Mouse (Mus musculus): Measurements from ENCODE around the gene Hist1h4c. TPM values are rescaled to one million over a fixed set of nuclear protein-coding genes. Genes with fewer than 3 reads are reported as not detected.
"Not testable (repeated sequence)": the region's sequence is repeated elsewhere in the genome, so short reads cannot be mapped to it uniquely, and the experiment has no call there.

The Hist1h4c gene
- polyA plus RNA-seq, 1 experiment: 2.1 TPM

- H3K4me3 ChIP-seq (ENCODE audit: insufficient read depth, low read depth, low read length): peak overlapping the region; percentile 85
These were observed 11.6 kb upstream of the Hist1h4c start for GRCm38 (mm10) chr13:23709714-23710373.

DNA sequence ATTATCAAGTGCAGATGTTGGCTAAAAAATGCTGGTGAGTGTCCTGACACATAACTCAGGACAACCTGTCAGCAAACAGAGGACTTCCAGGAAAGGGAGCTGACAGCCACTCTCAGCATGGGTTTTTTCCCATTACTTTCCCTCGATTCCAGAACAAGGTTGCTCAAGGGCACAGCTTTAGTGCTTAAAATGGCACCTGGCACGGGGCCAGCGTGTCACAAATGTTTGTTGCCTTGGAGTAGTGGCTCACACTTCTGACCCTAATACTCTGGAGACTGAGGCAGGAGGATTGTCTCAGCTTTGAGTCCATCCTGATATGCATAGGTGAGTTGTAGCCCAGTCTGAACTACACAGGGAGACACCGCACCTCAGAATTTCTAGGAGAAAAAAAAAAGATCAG, 10.4 kb upstream of the Hist1h4c start:
- Histone ChIP-seq H3K4me1 (ENCODE audit: control insufficient read depth, insufficient read depth, insufficient read length, low read length) (peaks cover 7% of the 10 kb centered on the region), H3K27ac (replicated peaks; ENCODE audit: low read depth, low read length) (peak overlapping the region; percentile 43; the same call in 1 of the 2 replicates), H3K4me3 (ENCODE audit: insufficient read depth, low read depth, low read length) (no peak overlapping the region)

More at GRCm38 (mm10) chr13:23709714-23710373, 11.6 kb upstream of the Hist1h4c start:
- Histone ChIP-seq H3K4me1 (ENCODE audit: control insufficient read depth, insufficient read depth, insufficient read length, low read length) (peaks cover 7% of the 10 kb centered on the region), H3K27ac (replicated peaks; ENCODE audit: low read depth, low read length) (peak overlapping the region; percentile 89)

DNA sequence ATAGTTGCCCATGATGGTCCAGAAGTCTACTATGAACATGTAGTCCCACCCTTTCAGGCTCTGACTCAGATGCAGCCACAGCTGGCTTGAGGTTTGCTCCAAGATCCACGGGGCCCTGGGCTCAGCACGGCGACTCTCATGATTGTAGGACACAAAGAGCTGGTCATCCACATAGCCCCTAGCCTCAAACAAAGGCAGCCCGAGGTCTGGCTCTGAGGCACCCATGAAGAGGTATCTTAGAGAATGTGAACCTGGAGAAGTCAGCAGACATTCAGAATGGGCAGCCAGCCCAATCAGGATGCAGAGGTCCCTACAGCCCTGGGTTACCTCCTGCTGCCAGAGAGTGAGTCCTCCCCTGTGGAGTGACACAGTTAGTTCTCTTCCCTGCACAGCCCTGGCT, 9.8 kb upstream of the Hist1h4c start:
- no peak overlapping the region for H3K4me3 ChIP-seq (ENCODE audit: insufficient read depth, low read depth, low read length)
- peaks cover 7% of the 10 kb centered on the region for H3K4me1 ChIP-seq (ENCODE audit: control insufficient read depth, insufficient read depth, insufficient read length, low read length)
- H3K27ac ChIP-seq (replicated peaks; ENCODE audit: low read depth, low read length): no peak overlapping the region

DNA sequence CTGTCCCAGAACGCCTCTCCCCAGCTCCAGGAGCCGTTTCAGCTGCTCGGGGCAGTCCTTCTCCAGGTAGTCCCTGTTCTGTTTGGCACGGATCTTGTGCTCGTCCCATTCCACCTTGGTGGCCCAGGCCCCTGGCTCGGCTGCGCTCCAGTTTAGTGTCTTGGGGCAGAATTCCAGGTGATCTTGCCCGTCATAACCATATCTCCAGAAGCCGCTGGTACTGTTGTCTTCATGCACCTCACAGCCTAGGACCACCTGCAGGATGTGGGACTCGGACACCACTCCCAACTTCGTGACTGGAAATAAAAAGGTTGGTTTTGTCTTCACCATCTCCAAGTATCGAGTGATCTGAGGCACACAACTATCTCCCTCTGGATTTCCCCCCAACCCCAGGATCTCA, 8.5 kb upstream of the Hist1h4c start:
- Histone ChIP-seq H3K4me1 (ENCODE audit: control insufficient read depth, insufficient read depth, insufficient read length, low read length) (peaks cover 7% of the 10 kb centered on the region), H3K27ac (replicated peaks; ENCODE audit: low read depth, low read length) (no peak overlapping the region), H3K4me3 (ENCODE audit: insufficient read depth, low read depth, low read length) (no peak overlapping the region)

- H3K27ac ChIP-seq (replicated peaks; ENCODE audit: low read depth, low read length): peak overlapping the region; percentile 29; the same call in 1 of the 2 replicates
- no peak overlapping the region for H3K4me3 ChIP-seq (ENCODE audit: insufficient read depth, low read depth, low read length)
- peaks cover 7% of the 10 kb centered on the region for H3K4me1 ChIP-seq (ENCODE audit: control insufficient read depth, insufficient read depth, insufficient read length, low read length)
These were observed 7.6 kb upstream of the Hist1h4c start for GRCm38 (mm10) chr13:23705751-23706356.

DNA sequence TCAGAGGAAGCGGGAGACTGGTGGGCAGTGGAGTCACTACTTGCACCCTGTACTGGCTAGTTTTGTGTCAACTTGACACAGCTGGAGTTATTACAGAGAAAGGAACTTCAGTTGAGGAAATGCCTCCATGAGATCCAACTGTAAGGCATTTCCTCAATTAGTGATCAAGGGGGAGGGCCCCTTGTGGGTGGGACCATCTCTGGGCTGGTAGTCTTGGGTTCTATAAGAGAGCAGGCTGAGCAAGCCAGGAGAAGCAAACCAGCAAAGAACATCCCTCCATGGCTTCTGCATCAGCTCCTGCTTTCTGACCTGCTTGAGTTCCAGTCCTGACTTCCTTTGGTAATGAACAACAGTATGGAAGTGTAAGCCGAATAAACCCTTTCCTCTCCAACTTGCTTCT, 4.5 kb upstream of the Hist1h4c start:
- H3K27ac ChIP-seq (replicated peaks; ENCODE audit: low read depth, low read length): 0 out of 2 replicates have a peak overlapping the region, but pooled peaks have one; percentile 25
- H3K4me3 ChIP-seq (ENCODE audit: insufficient read depth, low read depth, low read length); H3K4me1 ChIP-seq (ENCODE audit: control insufficient read depth, insufficient read depth, insufficient read length, low read length): not testable (repeated sequence)

DNA sequence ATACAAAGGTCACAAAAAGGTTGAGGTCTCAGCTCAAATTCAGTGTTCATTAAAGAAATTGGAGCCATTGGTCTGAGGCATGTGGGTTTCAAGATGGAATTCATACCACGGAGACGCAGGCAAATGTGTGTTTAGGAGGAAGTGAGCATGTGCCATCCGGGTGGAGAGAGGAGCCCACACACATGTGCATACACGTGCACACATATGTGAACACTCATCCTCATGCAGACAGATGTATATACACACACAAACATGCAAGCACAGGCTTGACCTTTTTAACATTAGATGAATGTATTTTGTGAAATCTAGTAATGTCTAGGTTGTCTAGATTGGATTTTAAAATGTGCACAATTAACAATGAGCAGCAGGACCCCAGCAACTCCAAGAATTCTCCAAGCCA, 4.0 kb upstream of the Hist1h4c start:
- Histone ChIP-seq H3K4me1 (ENCODE audit: control insufficient read depth, insufficient read depth, insufficient read length, low read length) (0 out of 2 replicates have a peak, but pooled peaks cover 2% of the 10 kb centered on the region), H3K4me3 (ENCODE audit: insufficient read depth, low read depth, low read length) (no peak overlapping the region), H3K27ac (replicated peaks; ENCODE audit: low read depth, low read length) (0 out of 2 replicates have a peak overlapping the region, but pooled peaks have one; percentile 25)

DNA sequence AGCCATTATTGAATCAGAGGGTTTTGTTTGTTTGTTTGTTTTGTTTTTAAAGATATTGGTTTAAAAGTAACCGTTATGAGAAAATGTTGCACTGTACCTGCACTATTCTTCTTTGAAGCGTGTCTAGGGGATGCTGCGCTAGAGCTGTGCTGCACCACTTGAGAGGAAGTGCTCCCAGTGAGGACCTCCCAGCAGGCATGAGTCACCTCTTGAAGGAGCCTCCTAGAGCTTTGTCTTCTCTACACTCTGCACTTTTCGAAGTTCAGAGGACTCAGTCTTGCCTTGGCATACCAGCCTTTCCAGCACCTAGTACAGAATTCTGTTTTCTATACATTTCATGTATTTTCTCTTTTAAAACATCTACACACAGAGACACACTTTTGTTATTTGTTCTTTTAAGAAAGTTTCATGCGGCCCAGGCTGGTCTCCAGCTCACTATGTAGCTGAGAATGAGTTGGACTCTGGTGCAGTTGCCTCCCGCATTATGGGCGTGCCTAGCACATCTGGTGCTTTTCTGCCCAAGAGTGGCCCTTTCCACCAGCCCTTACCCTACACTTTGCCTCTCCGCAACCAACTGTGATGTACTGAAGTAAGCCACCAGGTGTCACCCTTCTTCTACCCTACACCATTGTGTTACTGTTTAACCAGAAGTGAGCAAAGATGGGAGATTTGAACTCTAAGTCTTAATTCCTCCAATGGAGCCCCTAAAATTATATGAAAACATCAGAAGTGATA, 2.7 kb upstream of the Hist1h4c start:
- no peak overlapping the region for H3K27ac ChIP-seq (replicated peaks; ENCODE audit: low read depth, low read length)

GRCm38 (mm10) chr13:23699767-23700166, 1.5 kb upstream of the Hist1h4c start:
- H3K4me3 ChIP-seq (ENCODE audit: insufficient read depth, low read depth, low read length): no peak overlapping the region
- no peaks in the 10 kb centered on the region for H3K4me1 ChIP-seq (ENCODE audit: control insufficient read depth, insufficient read depth, insufficient read length, low read length)
- H3K27ac ChIP-seq (replicated peaks; ENCODE audit: low read depth, low read length): no peak overlapping the region

More for the DNA sequence above, 2.7 kb upstream of the Hist1h4c start:
- Histone ChIP-seq H3K4me1 (ENCODE audit: control insufficient read depth, insufficient read depth, insufficient read length, low read length) (0 out of 2 replicates have a peak, but pooled peaks cover 2% of the 10 kb centered on the region), H3K4me3 (ENCODE audit: insufficient read depth, low read depth, low read length) (no peak overlapping the region)

GRCm38 (mm10) chr13:23698996-23699395, 742 bp upstream of the Hist1h4c start:
- Histone ChIP-seq H3K27ac (replicated peaks; ENCODE audit: low read depth, low read length) (no peak overlapping the region), H3K4me1 (ENCODE audit: control insufficient read depth, insufficient read depth, insufficient read length, low read length) (no peaks in the 10 kb centered on the region), H3K4me3 (ENCODE audit: insufficient read depth, low read depth, low read length) (no peak overlapping the region)

DNA sequence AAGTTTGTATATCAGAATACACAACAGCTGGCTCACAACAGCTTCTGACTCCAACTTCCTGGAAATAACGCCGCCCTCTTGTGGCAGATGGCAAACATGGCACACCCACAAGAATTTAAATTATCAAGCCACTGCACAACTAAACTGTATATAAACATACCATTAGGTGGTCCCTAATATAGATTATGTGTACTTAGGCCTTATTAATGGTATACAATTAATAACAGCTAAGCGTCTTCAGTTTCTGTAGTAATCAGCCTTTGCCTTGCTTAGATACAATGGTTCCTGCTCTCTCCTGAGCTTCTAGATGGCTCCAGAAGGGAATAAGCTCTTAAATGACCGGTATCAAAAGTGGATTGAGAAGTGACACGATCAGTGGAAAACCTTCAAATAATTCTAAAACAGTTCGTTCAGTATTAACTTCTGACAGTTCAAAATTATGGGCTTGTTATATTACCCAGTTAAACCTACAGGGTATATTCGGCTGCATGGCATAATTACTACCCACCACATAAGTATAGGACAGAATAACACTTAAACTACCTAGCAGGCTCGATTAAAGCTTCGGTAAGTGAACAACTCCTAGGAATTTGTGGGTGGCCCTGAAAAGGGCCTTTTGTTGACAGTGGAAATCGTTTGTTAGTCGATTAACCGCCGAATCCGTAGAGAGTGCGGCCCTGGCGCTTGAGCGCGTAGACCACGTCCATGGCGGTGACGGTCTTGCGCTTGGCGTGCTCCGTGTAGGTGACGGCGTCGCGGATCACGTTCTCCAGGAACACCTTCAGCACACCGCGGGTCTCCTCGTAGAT, 559 bp downstream of the Hist1h4c start:
- peak overlapping the region; percentile 16; the same call in 1 of the 2 replicates for H3K27ac ChIP-seq (replicated peaks; ENCODE audit: low read depth, low read length)
- H3K4me3 ChIP-seq (ENCODE audit: insufficient read depth, low read depth, low read length): peak overlapping the region; percentile 50
- H3K4me1 ChIP-seq (ENCODE audit: control insufficient read depth, insufficient read depth, insufficient read length, low read length): no peaks in the 10 kb centered on the region

DNA sequence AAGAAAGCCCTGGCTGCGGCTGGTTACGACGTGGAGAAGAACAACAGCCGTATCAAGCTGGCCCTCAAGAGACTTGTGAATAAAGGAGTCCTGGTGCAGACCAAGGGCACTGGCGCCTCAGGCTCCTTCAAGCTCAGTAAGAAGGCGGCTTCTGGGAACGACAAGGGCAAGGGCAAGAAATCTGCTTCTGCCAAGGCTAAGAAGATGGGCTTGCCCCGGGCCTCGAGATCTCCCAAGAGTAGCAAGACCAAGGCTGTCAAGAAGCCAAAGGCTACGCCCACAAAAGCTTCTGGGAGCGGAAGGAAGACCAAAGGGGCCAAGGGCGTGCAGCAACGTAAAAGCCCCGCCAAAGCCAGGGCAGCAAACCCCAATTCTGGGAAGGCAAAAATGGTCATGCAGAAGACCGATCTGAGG, 2.2 kb downstream of the Hist1h4c start:
- Histone ChIP-seq H3K4me1 (ENCODE audit: control insufficient read depth, insufficient read depth, insufficient read length, low read length) (no peaks in the 10 kb centered on the region), H3K4me3 (ENCODE audit: insufficient read depth, low read depth, low read length) (peak overlapping the region; percentile 1; the same call in 1 of the 2 replicates), H3K27ac (replicated peaks; ENCODE audit: low read depth, low read length) (no peak overlapping the region; the same call in 1 of the 2 replicates)

GRCm38 (mm10) chr13:23695514-23695913, 2.7 kb downstream of the Hist1h4c start, which contains the start of gene Hist1h1t:
Gene Hist1h1t (plus strand): TSS chr13:23695814.
- H3K27ac ChIP-seq (replicated peaks; ENCODE audit: low read depth, low read length): no peak within 1 kb of the TSS; the same call in 1 of the 2 replicates

GRCm38 (mm10) chr13:23694956-23695355, 3.3 kb downstream of the Hist1h4c start:
- Histone ChIP-seq H3K4me3 (ENCODE audit: insufficient read depth, low read depth, low read length) (no peak overlapping the region), H3K4me1 (ENCODE audit: control insufficient read depth, insufficient read depth, insufficient read length, low read length) (no peaks in the 10 kb centered on the region; the same call in 1 of the 2 replicates), H3K27ac (replicated peaks; ENCODE audit: low read depth, low read length) (no peak overlapping the region)

More at GRCm38 (mm10) chr13:23695514-23695913, 2.7 kb downstream of the Hist1h4c start, which contains the start of gene Hist1h1t:
- no peaks in the 10 kb centered on the region; the same call in 1 of the 2 replicates for H3K4me1 ChIP-seq (ENCODE audit: control insufficient read depth, insufficient read depth, insufficient read length, low read length)
- H3K4me3 ChIP-seq (ENCODE audit: insufficient read depth, low read depth, low read length): peak within 1 kb of the TSS; percentile 1; the same call in 1 of the 2 replicates
